Mouse (Mus musculus): ENCODE data around the gene Slc1a1.

Slc1a1 gene

DNA sequence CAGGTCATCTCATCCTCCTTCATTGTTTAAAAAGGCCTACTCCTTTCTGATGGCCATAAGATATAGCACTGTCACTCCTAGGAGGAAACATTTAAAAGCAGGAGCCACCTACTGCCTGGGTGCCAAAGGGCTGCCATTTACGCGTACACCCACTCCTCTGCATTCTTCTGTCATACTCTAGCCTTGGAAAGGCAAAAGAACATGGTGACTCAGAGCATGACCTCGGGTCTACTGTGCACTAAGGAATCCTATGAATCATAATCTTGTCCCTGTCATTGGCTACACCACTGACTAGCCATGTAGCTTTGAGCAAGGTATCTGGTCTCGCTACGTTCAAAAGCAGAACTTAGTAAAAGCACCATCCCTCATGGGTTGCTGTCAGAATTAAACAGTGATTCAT, 91.5 kb downstream of the Slc1a1 start:
- no peak for DNase-seq

DNA sequence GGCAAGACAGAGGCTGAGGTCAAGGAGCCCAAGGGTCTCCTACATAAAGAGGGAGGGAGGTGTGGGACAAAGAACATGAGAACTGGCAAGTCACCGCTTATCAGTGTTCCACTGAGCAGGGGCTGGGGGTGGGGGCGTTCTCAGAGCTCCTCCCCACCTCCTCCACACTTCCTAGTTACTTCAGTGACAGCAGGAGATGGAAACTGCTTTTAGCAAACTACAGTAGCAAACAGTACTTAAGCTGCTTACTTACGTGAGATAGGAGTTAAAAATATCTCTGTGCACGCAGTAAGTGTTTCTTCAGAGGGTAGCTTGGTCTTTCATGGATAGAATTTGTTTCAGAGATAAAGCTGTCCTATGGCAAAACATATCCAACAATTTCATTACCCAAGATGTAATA, 92.5 kb downstream of the Slc1a1 start:
- no peak for DNase-seq

DNA sequence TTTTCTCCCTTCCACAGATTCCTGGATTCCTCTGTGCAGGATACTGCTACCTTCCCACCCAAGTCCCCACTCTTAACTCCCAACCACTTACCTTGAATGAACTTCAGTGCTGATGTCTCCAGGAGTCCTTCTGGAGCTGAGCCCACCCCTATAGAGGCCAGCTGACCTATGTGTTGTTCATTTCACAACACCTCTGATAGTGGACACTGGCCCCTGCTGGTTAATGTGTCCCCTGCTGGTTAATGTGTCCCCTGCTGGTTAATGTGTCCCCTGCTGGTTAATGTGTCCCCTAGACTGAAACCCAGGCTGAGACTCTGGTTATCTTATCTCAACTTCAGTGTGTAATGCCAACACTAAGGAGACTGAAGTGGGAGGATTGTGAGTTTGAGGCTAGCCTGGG, 94.2 kb downstream of the Slc1a1 start:
- no peak for DNase-seq

DNA sequence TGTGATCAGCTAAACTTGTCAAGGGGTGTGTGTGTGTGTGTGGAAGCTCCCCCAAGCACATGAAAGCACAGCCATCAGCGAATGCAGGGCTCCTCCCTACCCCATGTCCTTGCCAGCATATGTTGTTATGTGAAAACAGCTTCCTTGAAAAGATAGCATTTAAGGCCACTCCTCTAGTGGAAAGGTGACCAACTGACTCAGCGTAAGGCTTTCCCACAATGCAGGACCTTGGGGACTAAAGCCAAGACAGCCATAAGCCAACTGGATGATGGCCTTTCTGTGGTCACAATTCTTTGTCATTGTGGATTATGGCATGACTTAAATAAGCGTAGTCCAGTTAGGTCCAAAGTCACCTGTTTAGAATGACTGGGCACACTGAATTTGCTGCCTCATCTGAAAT, 100.0 kb downstream of the Slc1a1 start:
- no peak for DNase-seq

GRCm38 (mm10) chr19:28940135-28940874, 105.5 kb downstream of the Slc1a1 start:
- DNase-seq = peak; percentile 85

- no peak for DNase-seq
Measured at GRCm38 (mm10) chr19:28941271-28941670, 106.4 kb downstream of the Slc1a1 start.

DNA sequence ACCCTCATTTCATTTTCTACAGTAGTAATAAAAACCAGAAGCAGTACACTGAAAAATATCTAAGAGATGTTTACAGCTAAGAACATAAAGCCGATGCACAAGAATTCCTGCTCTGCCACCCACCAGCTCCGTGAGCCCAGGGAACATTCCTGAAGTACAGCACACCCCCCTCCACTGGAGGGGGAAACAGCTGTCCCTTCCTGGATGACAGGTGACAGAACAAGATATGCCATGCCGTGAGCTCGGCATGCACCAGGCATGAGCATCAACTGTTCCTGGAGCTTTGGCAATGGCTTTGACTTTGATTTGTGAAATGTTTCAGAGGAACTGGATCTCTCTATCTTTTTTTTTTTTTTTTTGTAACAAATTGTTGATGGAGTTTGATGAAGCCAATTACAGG, 111.9 kb downstream of the Slc1a1 start:
- no peak for DNase-seq

- no peak for DNase-seq
Measured at GRCm38 (mm10) chr19:28947311-28947710, 112.5 kb downstream of the Slc1a1 start.

DNA sequence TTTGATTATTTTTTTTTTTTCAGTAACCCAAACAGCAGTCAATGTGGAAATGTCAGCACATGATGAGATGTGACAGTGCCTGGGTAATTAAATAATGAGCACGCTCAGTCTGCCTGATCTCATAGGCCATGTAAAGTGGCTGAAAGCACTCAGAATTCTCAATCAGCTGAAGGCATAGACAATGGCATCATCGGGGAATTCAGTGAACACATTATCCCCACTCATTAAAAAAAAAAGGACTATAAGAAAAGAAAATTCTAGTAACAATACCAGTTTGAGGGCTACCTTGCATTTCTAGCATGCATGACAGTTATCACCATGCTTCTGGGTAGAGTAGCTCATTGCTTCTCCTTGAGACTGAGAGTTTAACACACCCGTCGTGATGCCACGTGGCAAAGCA, 116.4 kb downstream of the Slc1a1 start:
- no peak for DNase-seq

GRCm38 (mm10) chr19:28963113-28963512, 128.3 kb downstream of the Slc1a1 start:
- peak; percentile 54 for DNase-seq

DNA sequence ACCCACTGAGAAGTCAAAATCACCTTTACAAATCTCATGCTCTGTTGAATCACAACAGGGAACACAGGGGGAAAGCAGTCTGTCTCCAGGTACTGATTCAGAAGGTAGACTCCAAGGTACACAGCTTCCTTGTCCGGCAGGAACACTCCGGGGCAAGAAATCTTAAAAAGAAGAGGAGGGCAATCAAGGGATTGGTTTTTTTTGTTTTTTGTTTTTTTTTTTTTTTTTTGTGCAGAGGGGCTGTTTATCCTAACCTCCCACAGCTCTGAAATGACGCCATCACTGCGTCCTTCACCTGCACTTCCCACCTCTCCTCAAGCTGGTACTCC, 128.6 kb downstream of the Slc1a1 start:
- DNase-seq = no peak
